Mouse (Mus musculus): ENCODE results near the gene Olfr1367.

- TF ChIP-seq POLR2A (IDR thresholded peaks at IDR 0.05; ENCODE audit: extremely low read depth, insufficient read depth, low read length) = no peak
- no peak for TF ChIP-seq CTCF (IDR thresholded peaks at IDR 0.05; ENCODE audit: low read depth, low read length)
Observed at GRCm38 (mm10) chr13:21309788-21310187, 36.9 kb upstream of the Olfr1367 start.
